Comparison of ENCODE assay signal across 13 mouse cellular contexts in genomic region chr2:162413073-162413812, GRCm38 (mm10).
DNase-seq lines count a peak whose midpoint lies in the region; ATAC-seq and TF ChIP-seq lines count a peak whose summit lies in the region.
"Had no signal": no experiment of that assay in that cellular context is flagged by ENCODE, and none has a peak within 500 bp of the region (broad histone marks: within the 10 kb centered on the region; RNA-seq: fewer than 3 reads in every experiment).

No protein-coding gene starts in this region.

- ATAC-seq in neural tube, embryonic 14.5 days (ENCODE audit: low read depth): peak; percentile 51; the same call in 1 of the 2 replicates

- no peak for TF ChIP-seq CTCF in layer of hippocampus, adult 2 months (conservative IDR thresholded peaks at IDR 0.05)

- peak in 1 of 2 experiments; percentile 21 for DNase-seq in layer of hippocampus, adult 2 months (ENCODE audit: low spot score in 2 of 2)
- DNase-seq in layer of hippocampus, adult 8-10 months (ENCODE audit: low spot score in 2 of 2): no peak
- DNase-seq in embryo, embryonic 11.5 days (ENCODE audit: low read depth, low spot score): peak; percentile 20
- peak; percentile 61 for DNase-seq in forelimb bud, embryonic 11.5 days (ENCODE audit: low read depth, low spot score)
- DNase-seq in ovary, postnatal 14 days (ENCODE audit: low spot score): no peak
- DNase-seq in urinary bladder, postnatal 36 days (ENCODE audit: low spot score in 2 of 2): no peak
- no peak for DNase-seq in gastrocnemius, adult 8-10 months (ENCODE audit: low spot score in 2 of 2)
- DNase-seq: kidney, postnatal 25 days; lung, adult 2 months; thymus, postnatal 36 days had no signal

- H3K27me3 ChIP-seq in neural tube, embryonic 14.5 days (ENCODE audit: control insufficient read depth, insufficient read depth, low read length): no peaks in the 10 kb centered on the region

- H3K36me3 ChIP-seq in neural tube, embryonic 14.5 days (ENCODE audit: control insufficient read depth, insufficient read depth, low read length): no peaks in the 10 kb centered on the region

- H3K9ac ChIP-seq in neural tube, embryonic 14.5 days (replicated peaks; ENCODE audit: low read depth, low read length): no peak overlapping the region

- H3K4me3 ChIP-seq in layer of hippocampus, adult 2 months: no peak overlapping the region
- H3K4me3 ChIP-seq in neural tube, embryonic 14.5 days (ENCODE audit: low read depth, low read length): no peak overlapping the region
- H3K4me3 ChIP-seq: myocyte had no signal

- 21% methylated on average over 5 of the region's 5 CpGs for WGBS in neural tube, embryonic 14.5 days

- H3K27ac ChIP-seq in layer of hippocampus, adult 2 months: peak overlapping the region; percentile 12
- no peak overlapping the region for H3K27ac ChIP-seq in neural tube, embryonic 14.5 days (ENCODE audit: low read depth, low read length)

- H3K9me3 ChIP-seq in neural tube, embryonic 14.5 days (ENCODE audit: control insufficient read depth, low read length): no peaks in the 10 kb centered on the region

- no peak overlapping the region for H3K4me2 ChIP-seq in neural tube, embryonic 14.5 days (ENCODE audit: low read depth, low read length)
- H3K4me2 ChIP-seq: heart, embryonic 11.5 days had no signal

- H3K4me1 ChIP-seq in neural tube, embryonic 14.5 days (ENCODE audit: control insufficient read depth, insufficient read depth, low read length): no peaks in the 10 kb centered on the region; the same call in 1 of the 2 replicates

Comparison
In these comparisons a context has a peak if more than half of its experiments do, and no peak if none do; other contexts are left out.
1. DNase-seq: peak in embryo, embryonic 11.5 days (single experiment) and forelimb bud, embryonic 11.5 days (single experiment); none in layer of hippocampus, adult 8-10 months (0 of 2), ovary, postnatal 14 days (single experiment), urinary bladder, postnatal 36 days (0 of 2) and gastrocnemius, adult 8-10 months (0 of 2).